Mouse (Mus musculus) cerebellum, postnatal 36 days (tissue): ENCODE measurements at regions not wholly inside any gene's neighbourhood (a gene's known extent, or its start where the extent isn't known, plus 50 kb on each side); places are given as distances from the start of the nearest gene placed in this dataset.
"Not testable (repeated sequence)": the region's sequence is repeated elsewhere in the genome, so short reads cannot be mapped to it uniquely, and the experiment has no call there.

Experiments used
- DNase-seq, 2 experiments: peaks; one replicate each; pipeline ENCODE4 v3.0.0; 2021 to 2022; ENCODE audit warnings: mixed read lengths in 2 of 2

- no peak for DNase-seq
Measured at GRCm38 (mm10) chr19:35034408-35034807, 112.2 kb downstream of the Kif20b start.

- no peak for DNase-seq
Measured at GRCm38 (mm10) chr19:35045576-35045975, 123.4 kb downstream of the Kif20b start.

GRCm38 (mm10) chr19:35066352-35066935 lies 144.3 kb downstream of the Kif20b start:
- DNase-seq = no peak

GRCm38 (mm10) chr19:35081126-35081525 lies 159.0 kb downstream of the Kif20b start:
- DNase-seq = no peak

- DNase-seq = no peak
Measured at GRCm38 (mm10) chr19:35101244-35101643, 179.1 kb downstream of the Kif20b start.

- DNase-seq = peak; percentile 27 to 36
Measured at GRCm38 (mm10) chr19:35114313-35114712, 192.2 kb downstream of the Kif20b start.

- no peak for DNase-seq
Measured at GRCm38 (mm10) chr19:35125278-35125677, 203.1 kb downstream of the Kif20b start.

GRCm38 (mm10) chr19:35126594-35127051 lies 204.5 kb downstream of the Kif20b start:
- DNase-seq = no peak

- DNase-seq = no peak
Measured at GRCm38 (mm10) chr19:35128104-35128503, 205.9 kb downstream of the Kif20b start.

- DNase-seq = no peak
Measured at GRCm38 (mm10) chr19:35143131-35143530, 221.0 kb downstream of the Kif20b start.

GRCm38 (mm10) chr19:35143781-35144180 lies 221.6 kb downstream of the Kif20b start:
- DNase-seq = no peak

GRCm38 (mm10) chr19:35149476-35149875 lies 227.3 kb downstream of the Kif20b start:
- DNase-seq = not testable (repeated sequence)

- no peak for DNase-seq
Measured at GRCm38 (mm10) chr19:35150780-35151725, 228.9 kb downstream of the Kif20b start.

GRCm38 (mm10) chr19:35151841-35152240 lies 229.7 kb downstream of the Kif20b start:
- DNase-seq = no peak

- DNase-seq = no peak
Measured at GRCm38 (mm10) chr19:35157849-35158248, 235.7 kb downstream of the Kif20b start.

GRCm38 (mm10) chr19:35164727-35165126 lies 242.6 kb downstream of the Kif20b start:
- no peak for DNase-seq

GRCm38 (mm10) chr19:35170554-35170953 lies 248.4 kb downstream of the Kif20b start:
- no peak for DNase-seq

- DNase-seq = no peak
Measured at GRCm38 (mm10) chr19:35180102-35180501, 257.9 kb downstream of the Kif20b start.

- no peak for DNase-seq
Measured at GRCm38 (mm10) chr19:35205557-35206239, 283.5 kb downstream of the Kif20b start.

GRCm38 (mm10) chr19:35244188-35244587 lies 322.0 kb downstream of the Kif20b start:
- no peak for DNase-seq

- no peak for DNase-seq
Measured at GRCm38 (mm10) chr19:35247531-35247930, 325.4 kb downstream of the Kif20b start.

- DNase-seq = not testable (repeated sequence)
Measured at GRCm38 (mm10) chr19:35258634-35259033, 336.5 kb downstream of the Kif20b start.

GRCm38 (mm10) chr19:35263101-35263500 lies 340.9 kb downstream of the Kif20b start:
- DNase-seq = no peak
